Mouse (Mus musculus) adrenal gland, postnatal 0 days (tissue): ENCODE results near the gene Gtf2ird1. TPM values are rescaled to one million over a fixed set of nuclear protein-coding genes. Genes with fewer than 3 reads are reported as not detected.

ENCODE experiments used
- microRNA-seq: library from miRNA; unstranded; fragments of <30 nt; microRNA quantifications from one replicate; pipeline ENCODE4, GENCODE M21; 2016; ENCODE audit warnings: borderline replicate concordance; ENCODE audit not compliant: insufficient number of aligned reads
- polyA plus RNA-seq: library from polyadenylated mRNA; unstranded; fragments of >200 nt; fragmentation: Nextera tagmentation; extraction: Ambion mirVana; gene quantifications from 2 replicates; pipeline ENCODE4 v1.2.1, GENCODE M21; 2015

Gtf2ird1 gene
- 35.5 and 44.5 TPM in 2 replicates for polyA plus RNA-seq

DNA sequence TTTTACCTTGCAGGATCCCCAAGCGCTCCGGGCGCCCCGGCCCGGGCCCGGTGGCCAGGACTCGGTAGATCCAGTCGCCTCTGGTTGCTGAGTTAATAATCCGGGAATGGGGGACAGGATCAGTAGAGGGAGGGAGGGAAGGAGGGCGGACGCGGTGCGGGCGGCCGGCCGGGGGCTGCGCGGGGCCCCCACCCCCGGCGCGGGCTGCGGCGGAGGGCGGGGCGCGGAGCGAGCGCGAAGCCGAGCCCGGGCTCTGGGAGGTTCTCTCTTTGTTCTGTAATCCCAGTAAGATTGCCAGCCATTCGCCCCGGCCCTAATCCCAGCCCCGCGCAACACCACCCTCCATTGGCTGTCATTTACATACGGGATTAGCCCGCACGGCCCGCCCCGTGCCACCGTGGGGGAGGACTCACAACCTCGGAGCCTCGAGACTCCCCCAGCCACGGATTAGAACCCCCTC, at the start of gene Gtf2ird1:
TSS of gene Gtf2ird1 (minus strand) at position 214 of the 460 bp plus-strand sequence.

DNA sequence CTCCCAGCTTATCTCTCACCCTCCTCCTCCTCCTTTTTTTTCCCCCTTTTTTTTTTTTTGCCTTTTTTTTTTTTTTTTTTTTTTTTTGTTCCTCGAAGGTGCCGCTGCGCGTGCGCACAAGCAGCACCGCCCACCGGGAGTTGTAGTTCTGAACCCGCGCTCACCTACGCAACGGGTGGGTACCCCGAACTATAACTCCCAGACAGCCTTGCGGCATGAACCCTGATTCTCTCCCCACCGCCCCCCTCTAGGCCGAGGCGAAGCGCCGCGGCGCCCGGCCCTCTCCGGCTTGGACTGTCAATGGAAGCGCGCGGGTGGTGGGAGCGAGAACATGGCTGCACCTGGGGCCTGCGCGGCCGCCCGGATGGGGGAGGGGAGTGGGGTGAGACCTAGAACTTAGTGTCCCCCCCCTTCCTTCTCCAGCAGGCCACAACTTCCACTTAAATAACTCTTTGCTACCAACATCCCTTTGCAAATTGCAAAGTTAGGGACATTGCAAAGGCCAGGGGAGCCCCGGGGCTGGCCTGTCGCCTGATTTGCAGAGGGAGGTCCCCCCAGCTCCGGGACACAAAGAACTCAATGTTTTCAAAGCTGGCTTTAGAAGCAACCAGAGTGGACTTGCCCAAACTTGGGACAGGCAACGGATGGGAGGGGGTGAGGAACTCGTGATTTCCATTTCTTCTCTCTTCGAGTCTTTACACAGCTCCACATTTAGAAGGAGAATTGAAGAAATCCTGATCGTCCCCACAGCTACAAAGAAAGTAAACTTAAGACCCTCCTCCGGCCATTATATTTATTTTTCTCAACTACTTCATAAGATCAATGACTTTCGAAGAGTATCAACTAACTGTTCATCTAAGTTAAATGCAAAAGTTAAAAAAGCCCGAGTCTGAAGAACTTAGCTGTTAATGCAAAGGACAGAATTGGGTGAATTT, 141.6 kb downstream of the Gtf2ird1 start, which contains the start of gene Gtf2i:
TSS of gene Gtf2i (minus strand) at position 73 of the 935 bp plus-strand sequence.

Small RNA genes lying within 50 kb of the gene (microRNA-seq; reads per million reads assigned to microRNA genes)
- not detected for gene Gm26340
- not detected for gene Mir3965

Other genes with a start within 250 kb of the Gtf2ird1 start
- 4.7 and 6.5 TPM in 2 replicates for gene Ncf1, start 227.1 kb downstream of the Gtf2ird1 start, polyA plus RNA-seq
- 84.6 and 129 TPM in 2 replicates for gene Gtf2i, start 142.0 kb downstream of the Gtf2ird1 start, polyA plus RNA-seq
- 1.8 and 3.1 TPM in 2 replicates for gene Clip2, start 95.7 kb upstream of the Gtf2ird1 start, polyA plus RNA-seq
- gene Syna, start 103.5 kb upstream of the Gtf2ird1 start, polyA plus RNA-seq, result 0.07 TPM in 1 of 2 replicates, not detected in the other
- gene Rfc2, start 124.7 kb upstream of the Gtf2ird1 start, polyA plus RNA-seq, result 109 and 135 TPM in 2 replicates
- 2.7 and 2.8 TPM in 2 replicates for gene Lat2, start 158.3 kb upstream of the Gtf2ird1 start, polyA plus RNA-seq
- 204 and 239 TPM in 2 replicates for gene Eif4h, start 182.8 kb upstream of the Gtf2ird1 start, polyA plus RNA-seq
- 7.6 and 7.9 TPM in 2 replicates for gene Limk1, start 231.9 kb upstream of the Gtf2ird1 start, polyA plus RNA-seq